Mouse (Mus musculus): ENCODE results near the gene 2310079G19Rik. TPM values are rescaled to one million over a fixed set of nuclear protein-coding genes. Genes with fewer than 3 reads are reported as not detected.

Gene 2310079G19Rik
- total RNA-seq, 1 experiment: not detected

GRCm38 (mm10) chr16:88631474-88631873 lies 4.0 kb upstream of the 2310079G19Rik start:
- Histone ChIP-seq H3K36me3 (ENCODE audit: control insufficient read depth, insufficient read depth, low read length, poor library complexity, severe bottlenecking) (no peaks in the 10 kb centered on the region), H3K9me3 (ENCODE audit: control insufficient read depth, insufficient read depth, low read depth, low read length) (no peaks in the 10 kb centered on the region), H3K4me3 (ENCODE audit: insufficient read depth in 1 of 2, low read depth in 1 of 2, low read length in 2 of 2, poor library complexity in 1 of 2, severe bottlenecking in 1 of 2) (no peak overlapping the region), H3K4me1 (ENCODE audit: control insufficient read depth in 2 of 2, insufficient read depth in 2 of 2, low read length in 2 of 2, poor library complexity in 1 of 2) (no peaks in the 10 kb centered on the region), H3K27ac (ENCODE audit: insufficient read depth, low read depth, low read length, poor library complexity, severe bottlenecking) (no peak overlapping the region), H3K9ac (ENCODE audit: insufficient read depth, low read depth, low read length, poor library complexity, severe bottlenecking) (no peak overlapping the region)
- no peak for TF ChIP-seq ZC3H11A (IDR thresholded peaks at IDR 0.05; ENCODE audit: borderline replicate concordance, low read depth, low read length)
- no peak for TF ChIP-seq MAFK (IDR thresholded peaks at IDR 0.05; ENCODE audit: insufficient read depth, low read depth, low read length)
- no peak for TF ChIP-seq CHD2 (IDR thresholded peaks at IDR 0.05; ENCODE audit: low read depth, low read length)
- no peak for TF ChIP-seq HCFC1 (IDR thresholded peaks at IDR 0.05; ENCODE audit: borderline replicate concordance, insufficient read depth, low read length)
- TF ChIP-seq ZNF384 (IDR thresholded peaks at IDR 0.05; ENCODE audit: low read depth, low read length): no peak
- DNase-seq (ENCODE audit: low read depth, low spot score): peak; percentile 15
- in situ Hi-C loops (cut with MboI; ENCODE audit: low sequenced_read_pairs in 2 of 2, unreplicated experiment in 2 of 2): no loop called here

DNA sequence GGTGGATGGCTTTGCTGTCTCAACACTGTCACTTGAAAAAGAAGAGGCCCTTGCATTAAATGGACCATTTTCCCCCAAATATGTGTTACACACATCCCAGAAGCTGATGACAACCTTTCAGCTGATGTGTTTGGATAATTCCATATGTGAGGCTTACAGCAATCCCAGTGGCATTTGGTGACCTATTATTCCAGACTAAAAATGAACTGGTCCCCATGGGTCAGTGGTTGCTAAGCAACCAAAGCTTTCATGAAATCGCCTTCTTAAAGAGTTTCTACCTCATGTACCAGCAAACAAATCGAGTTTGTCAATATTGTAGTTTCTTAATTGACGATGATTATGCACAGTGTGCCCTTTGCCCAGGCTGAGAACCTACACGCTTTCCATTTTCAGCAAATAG lies 14.8 kb downstream of the 2310079G19Rik start:
- Histone ChIP-seq H3K4me1 (ENCODE audit: control insufficient read depth in 2 of 2, insufficient read depth in 2 of 2, low read length in 2 of 2, poor library complexity in 1 of 2) (no peaks in the 10 kb centered on the region), H3K27ac (ENCODE audit: insufficient read depth, low read depth, low read length, poor library complexity, severe bottlenecking) (no peak overlapping the region), H3K9ac (ENCODE audit: insufficient read depth, low read depth, low read length, poor library complexity, severe bottlenecking) (no peak overlapping the region), H3K4me3 (ENCODE audit: insufficient read depth in 1 of 2, low read depth in 1 of 2, low read length in 2 of 2, poor library complexity in 1 of 2, severe bottlenecking in 1 of 2) (no peak overlapping the region), H3K36me3 (ENCODE audit: control insufficient read depth, insufficient read depth, low read length, poor library complexity, severe bottlenecking) (no peaks in the 10 kb centered on the region), H3K9me3 (ENCODE audit: control insufficient read depth, insufficient read depth, low read depth, low read length) (no peaks in the 10 kb centered on the region)
- no peak for TF ChIP-seq CHD2 (IDR thresholded peaks at IDR 0.05; ENCODE audit: low read depth, low read length)
- no peak for TF ChIP-seq ZNF384 (IDR thresholded peaks at IDR 0.05; ENCODE audit: low read depth, low read length)
- no peak for TF ChIP-seq HCFC1 (IDR thresholded peaks at IDR 0.05; ENCODE audit: borderline replicate concordance, insufficient read depth, low read length)
- no peak for TF ChIP-seq ZC3H11A (IDR thresholded peaks at IDR 0.05; ENCODE audit: borderline replicate concordance, low read depth, low read length)
- no peak for TF ChIP-seq MAFK (IDR thresholded peaks at IDR 0.05; ENCODE audit: insufficient read depth, low read depth, low read length)
- DNase-seq (ENCODE audit: low read depth, low spot score): no peak
- in situ Hi-C loops (cut with MboI; ENCODE audit: low sequenced_read_pairs in 2 of 2, unreplicated experiment in 2 of 2): no loop called here

- in situ Hi-C loops (cut with MboI; ENCODE audit: low sequenced_read_pairs in 2 of 2, unreplicated experiment in 2 of 2): no loop called here
- Histone ChIP-seq H3K36me3 (ENCODE audit: control insufficient read depth, insufficient read depth, low read length, poor library complexity, severe bottlenecking) (no peaks in the 10 kb centered on the region), H3K9me3 (ENCODE audit: control insufficient read depth, insufficient read depth, low read depth, low read length) (no peaks in the 10 kb centered on the region), H3K27ac (ENCODE audit: insufficient read depth, low read depth, low read length, poor library complexity, severe bottlenecking) (no peak within 1 kb of the TSS), H3K9ac (ENCODE audit: insufficient read depth, low read depth, low read length, poor library complexity, severe bottlenecking) (no peak within 1 kb of the TSS), H3K4me3 (ENCODE audit: insufficient read depth in 1 of 2, low read depth in 1 of 2, low read length in 2 of 2, poor library complexity in 1 of 2, severe bottlenecking in 1 of 2) (no peak within 1 kb of the TSS), H3K4me1 (ENCODE audit: control insufficient read depth in 2 of 2, insufficient read depth in 2 of 2, low read length in 2 of 2, poor library complexity in 1 of 2) (no peaks in the 10 kb centered on the region)
- TF ChIP-seq ZNF384 (IDR thresholded peaks at IDR 0.05; ENCODE audit: low read depth, low read length) (no peak), ZC3H11A (IDR thresholded peaks at IDR 0.05; ENCODE audit: borderline replicate concordance, low read depth, low read length) (no peak), HCFC1 (IDR thresholded peaks at IDR 0.05; ENCODE audit: borderline replicate concordance, insufficient read depth, low read length) (no peak), MAFK (IDR thresholded peaks at IDR 0.05; ENCODE audit: insufficient read depth, low read depth, low read length) (no peak), CHD2 (IDR thresholded peaks at IDR 0.05; ENCODE audit: low read depth, low read length) (no peak)
- no peak for DNase-seq (ENCODE audit: low read depth, low spot score)
These were observed 15.5 kb downstream of the 2310079G19Rik start, which contains the start of gene Krtap24-1 for GRCm38 (mm10) chr16:88611922-88612321. TSS of gene Krtap24-1 (minus strand) at chr16:88612279.

- no peak for DNase-seq (ENCODE audit: low read depth, low spot score)
- no peaks in the 10 kb centered on the region for H3K9me3 ChIP-seq (ENCODE audit: control insufficient read depth, insufficient read depth, low read depth, low read length)
- TF ChIP-seq CHD2 (IDR thresholded peaks at IDR 0.05; ENCODE audit: low read depth, low read length) (no peak), HCFC1 (IDR thresholded peaks at IDR 0.05; ENCODE audit: borderline replicate concordance, insufficient read depth, low read length) (no peak), ZNF384 (IDR thresholded peaks at IDR 0.05; ENCODE audit: low read depth, low read length) (no peak), MAFK (IDR thresholded peaks at IDR 0.05; ENCODE audit: insufficient read depth, low read depth, low read length) (no peak), ZC3H11A (IDR thresholded peaks at IDR 0.05; ENCODE audit: borderline replicate concordance, low read depth, low read length) (no peak)
- no peaks in the 10 kb centered on the region for H3K36me3 ChIP-seq (ENCODE audit: control insufficient read depth, insufficient read depth, low read length, poor library complexity, severe bottlenecking)
- H3K9ac ChIP-seq (ENCODE audit: insufficient read depth, low read depth, low read length, poor library complexity, severe bottlenecking): no peak overlapping the region
- no peak overlapping the region for H3K27ac ChIP-seq (ENCODE audit: insufficient read depth, low read depth, low read length, poor library complexity, severe bottlenecking)
- no peak overlapping the region for H3K4me3 ChIP-seq (ENCODE audit: insufficient read depth in 1 of 2, low read depth in 1 of 2, low read length in 2 of 2, poor library complexity in 1 of 2, severe bottlenecking in 1 of 2)
- H3K4me1 ChIP-seq (ENCODE audit: control insufficient read depth in 2 of 2, insufficient read depth in 2 of 2, low read length in 2 of 2, poor library complexity in 1 of 2): no peaks in the 10 kb centered on the region
- in situ Hi-C loops (cut with MboI; ENCODE audit: low sequenced_read_pairs in 2 of 2, unreplicated experiment in 2 of 2): no loop called here
These were observed 22.9 kb downstream of the 2310079G19Rik start for GRCm38 (mm10) chr16:88604570-88604969.

- Histone ChIP-seq H3K9ac (ENCODE audit: insufficient read depth, low read depth, low read length, poor library complexity, severe bottlenecking) (no peak overlapping the region), H3K27ac (ENCODE audit: insufficient read depth, low read depth, low read length, poor library complexity, severe bottlenecking) (no peak overlapping the region), H3K4me3 (ENCODE audit: insufficient read depth in 1 of 2, low read depth in 1 of 2, low read length in 2 of 2, poor library complexity in 1 of 2, severe bottlenecking in 1 of 2) (no peak overlapping the region), H3K9me3 (ENCODE audit: control insufficient read depth, insufficient read depth, low read depth, low read length) (no peaks in the 10 kb centered on the region), H3K4me1 (ENCODE audit: control insufficient read depth in 2 of 2, insufficient read depth in 2 of 2, low read length in 2 of 2, poor library complexity in 1 of 2) (no peaks in the 10 kb centered on the region), H3K36me3 (ENCODE audit: control insufficient read depth, insufficient read depth, low read length, poor library complexity, severe bottlenecking) (no peaks in the 10 kb centered on the region)
- DNase-seq (ENCODE audit: low read depth, low spot score): no peak
- in situ Hi-C loops (cut with MboI; ENCODE audit: low sequenced_read_pairs in 2 of 2, unreplicated experiment in 2 of 2): no loop called here
- TF ChIP-seq HCFC1 (IDR thresholded peaks at IDR 0.05; ENCODE audit: borderline replicate concordance, insufficient read depth, low read length): no peak
- no peak for TF ChIP-seq ZC3H11A (IDR thresholded peaks at IDR 0.05; ENCODE audit: borderline replicate concordance, low read depth, low read length)
- TF ChIP-seq ZNF384 (IDR thresholded peaks at IDR 0.05; ENCODE audit: low read depth, low read length): no peak
- no peak for TF ChIP-seq MAFK (IDR thresholded peaks at IDR 0.05; ENCODE audit: insufficient read depth, low read depth, low read length)
- TF ChIP-seq CHD2 (IDR thresholded peaks at IDR 0.05; ENCODE audit: low read depth, low read length): no peak
These were observed 25.0 kb downstream of the 2310079G19Rik start for GRCm38 (mm10) chr16:88602464-88602863.
